Mouse (Mus musculus) limb, embryonic 13.5 days (tissue): ENCODE measurements at regions not wholly inside any gene's neighbourhood (a gene's known extent, or its start where the extent isn't known, plus 50 kb on each side); places are given as distances from the start of the nearest gene placed in this dataset.

ENCODE experiments used
- ATAC-seq: fragments of 200-750 bp; cut with Nextera tagmentation; 2 replicates; pipeline ENCODE4 v1.8.0; 2017; ENCODE audit warnings: low read depth, moderate number of reproducible peaks, moderate TSS enrichment; ENCODE audit not compliant: low FRiP score
- H3K27ac ChIP-seq: fragments of 300-500 bp; sonication (generic); 2 replicates; pipeline ENCODE4 v1.5.1; 2015; ENCODE audit warnings: inconsistent platforms, mild to moderate bottlenecking, moderate library complexity
- H3K27me3 ChIP-seq: fragments of 300-500 bp; sonication (generic); 2 replicates; pipeline ENCODE4 v1.6.1; 2015; ENCODE audit warnings: mild to moderate bottlenecking, inconsistent platforms
- H3K36me3 ChIP-seq: fragments of 300-500 bp; sonication (generic); 2 replicates; pipeline ENCODE4 v1.6.1; 2015; ENCODE audit warnings: inconsistent platforms, mild to moderate bottlenecking, moderate library complexity
- H3K4me1 ChIP-seq: fragments of 300-500 bp; sonication (generic); 2 replicates; pipeline ENCODE4 v1.6.1; 2015; ENCODE audit warnings: inconsistent platforms
- H3K4me2 ChIP-seq: fragments of 300-500 bp; sonication (generic); replicated peaks from 2 replicates; pipeline ENCODE4 v1.6.1; 2015; ENCODE audit warnings: inconsistent platforms, mild to moderate bottlenecking, moderate library complexity
- H3K4me3 ChIP-seq: fragments of 300-500 bp; sonication (generic); 2 replicates; pipeline ENCODE4 v1.5.1; 2015; ENCODE audit warnings: moderate library complexity, mild to moderate bottlenecking, inconsistent platforms
- H3K9ac ChIP-seq: fragments of 300-500 bp; sonication (generic); 2 replicates; pipeline ENCODE4 v1.6.1; 2015; ENCODE audit warnings: mild to moderate bottlenecking, inconsistent platforms
- H3K9me3 ChIP-seq: fragments of 300-500 bp; sonication (generic); 2 replicates; pipeline ENCODE4 v1.6.1; 2016; ENCODE audit warnings: inconsistent platforms
- WGBS: fragments of 180-500 bp; shearing (Covaris S2); methylation state at CpG from one replicate; pipeline ENCODE4 v1.1.7; 2015; 5-methylcytosine and 5-hydroxymethylcytosine counted together

DNA sequence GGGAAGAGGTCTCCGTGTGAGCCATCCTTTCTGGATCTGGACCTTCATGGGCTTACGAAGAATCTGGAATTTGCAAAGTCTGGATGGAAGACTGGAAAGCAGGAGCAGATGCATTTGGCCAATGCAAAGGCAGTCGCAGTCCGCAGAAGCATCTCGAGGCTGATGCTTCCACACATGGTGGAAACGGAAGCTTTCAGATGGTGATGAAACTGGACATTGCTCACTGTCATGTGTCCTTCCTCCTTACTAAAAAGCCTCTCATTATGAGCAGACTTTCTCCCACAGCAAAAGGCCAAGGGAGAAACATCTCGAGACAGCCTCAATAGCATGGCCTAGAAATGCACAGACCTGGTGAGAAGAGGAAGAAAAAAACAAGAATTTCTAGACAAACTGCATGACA, 94.5 kb downstream of the Mtx3 start:
- no peak overlapping the region for H3K4me2 ChIP-seq
- no peaks in the 10 kb centered on the region for H3K4me1 ChIP-seq
- H3K9ac ChIP-seq: no peak overlapping the region
- 92% methylated on average over 7 of the region's 7 CpGs for WGBS
- no peak overlapping the region for H3K27ac ChIP-seq
- no peaks in the 10 kb centered on the region for H3K36me3 ChIP-seq
- no peak overlapping the region for H3K4me3 ChIP-seq
- no peaks in the 10 kb centered on the region for H3K27me3 ChIP-seq
- ATAC-seq: no peak
- H3K9me3 ChIP-seq: no peaks in the 10 kb centered on the region

DNA sequence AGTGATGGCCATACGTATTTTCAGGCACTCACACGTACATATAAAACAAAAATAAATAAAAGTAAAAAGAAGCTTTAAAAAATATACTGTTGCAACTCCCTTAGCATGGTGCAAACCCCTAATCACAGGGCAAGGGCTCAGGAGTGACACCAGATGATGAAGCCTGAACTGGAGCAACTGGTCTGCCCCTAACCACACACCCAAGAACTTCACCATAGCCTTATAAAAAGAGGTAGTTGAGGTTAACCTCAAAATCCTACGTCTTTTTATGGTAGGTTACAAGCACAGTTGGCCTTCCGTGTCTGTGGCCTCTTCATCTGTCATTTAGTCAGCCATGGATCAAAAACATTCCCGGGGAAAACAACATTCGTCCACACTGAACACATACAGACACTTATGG, 96.0 kb downstream of the Mtx3 start:
- H3K27me3 ChIP-seq: no peaks in the 10 kb centered on the region
- 83% methylated on average over 6 of the region's 6 CpGs for WGBS
- ATAC-seq: no peak

GRCm38 (mm10) chr13:92948560-92948959, 104.0 kb downstream of the Mtx3 start:
- Histone ChIP-seq H3K4me3 (no peak overlapping the region), H3K27me3 (no peaks in the 10 kb centered on the region), H3K9me3 (no peaks in the 10 kb centered on the region), H3K36me3 (no peaks in the 10 kb centered on the region), H3K9ac (no peak overlapping the region), H3K27ac (no peak overlapping the region), H3K4me1 (no peaks in the 10 kb centered on the region), H3K4me2 (no peak overlapping the region)
- WGBS: 65% methylated on average over 2 of the region's 2 CpGs
- ATAC-seq: no peak

More for the DNA sequence above, 96.0 kb downstream of the Mtx3 start:
- Histone ChIP-seq H3K9ac (no peak overlapping the region), H3K4me2 (no peak overlapping the region), H3K9me3 (no peaks in the 10 kb centered on the region), H3K36me3 (no peaks in the 10 kb centered on the region), H3K4me3 (no peak overlapping the region), H3K4me1 (no peaks in the 10 kb centered on the region), H3K27ac (no peak overlapping the region)

- no peak overlapping the region for H3K4me2 ChIP-seq
- H3K4me3 ChIP-seq: no peak overlapping the region
- ATAC-seq: no peak
- H3K27me3 ChIP-seq: no peaks in the 10 kb centered on the region
- WGBS: 66% methylated on average over 4 of the region's 4 CpGs
- no peak overlapping the region for H3K27ac ChIP-seq
- no peaks in the 10 kb centered on the region for H3K9me3 ChIP-seq
- no peaks in the 10 kb centered on the region for H3K36me3 ChIP-seq
- no peak overlapping the region for H3K9ac ChIP-seq
- no peaks in the 10 kb centered on the region for H3K4me1 ChIP-seq
Observed at GRCm38 (mm10) chr13:92960031-92960430, 115.5 kb downstream of the Mtx3 start.

- Histone ChIP-seq H3K4me3 (no peak overlapping the region), H3K27ac (no peak overlapping the region), H3K4me2 (no peak overlapping the region), H3K27me3 (no peaks in the 10 kb centered on the region), H3K9ac (no peak overlapping the region), H3K4me1 (peaks cover 6% of the 10 kb centered on the region; the same call in 1 of the 2 replicates), H3K36me3 (no peaks in the 10 kb centered on the region), H3K9me3 (no peaks in the 10 kb centered on the region)
- 87% methylated on average over 5 of the region's 5 CpGs for WGBS
- no peak for ATAC-seq
Observed at GRCm38 (mm10) chr13:92962625-92963024, 118.1 kb downstream of the Mtx3 start.

- Histone ChIP-seq H3K9ac (no peak overlapping the region), H3K4me3 (no peak overlapping the region), H3K4me2 (no peak overlapping the region), H3K27ac (no peak overlapping the region), H3K9me3 (no peaks in the 10 kb centered on the region), H3K36me3 (no peaks in the 10 kb centered on the region), H3K27me3 (no peaks in the 10 kb centered on the region), H3K4me1 (peaks cover 6% of the 10 kb centered on the region; the same call in 1 of the 2 replicates)
- no peak for ATAC-seq
- WGBS: 76% methylated on average over 2 of the region's 2 CpGs
Observed at GRCm38 (mm10) chr13:92963351-92963895, 118.9 kb downstream of the Mtx3 start.

GRCm38 (mm10) chr13:92964213-92964743, 119.7 kb downstream of the Mtx3 start:
- no peak for ATAC-seq
- no peaks in the 10 kb centered on the region for H3K27me3 ChIP-seq
- no peak overlapping the region for H3K4me2 ChIP-seq
- H3K9ac ChIP-seq: no peak overlapping the region
- no peaks in the 10 kb centered on the region for H3K9me3 ChIP-seq
- H3K27ac ChIP-seq: no peak overlapping the region
- WGBS: 85% methylated on average over 5 of the region's 5 CpGs
- H3K4me3 ChIP-seq: no peak overlapping the region
- H3K4me1 ChIP-seq: peaks cover 6% of the 10 kb centered on the region; the same call in 1 of the 2 replicates
- no peaks in the 10 kb centered on the region for H3K36me3 ChIP-seq

DNA sequence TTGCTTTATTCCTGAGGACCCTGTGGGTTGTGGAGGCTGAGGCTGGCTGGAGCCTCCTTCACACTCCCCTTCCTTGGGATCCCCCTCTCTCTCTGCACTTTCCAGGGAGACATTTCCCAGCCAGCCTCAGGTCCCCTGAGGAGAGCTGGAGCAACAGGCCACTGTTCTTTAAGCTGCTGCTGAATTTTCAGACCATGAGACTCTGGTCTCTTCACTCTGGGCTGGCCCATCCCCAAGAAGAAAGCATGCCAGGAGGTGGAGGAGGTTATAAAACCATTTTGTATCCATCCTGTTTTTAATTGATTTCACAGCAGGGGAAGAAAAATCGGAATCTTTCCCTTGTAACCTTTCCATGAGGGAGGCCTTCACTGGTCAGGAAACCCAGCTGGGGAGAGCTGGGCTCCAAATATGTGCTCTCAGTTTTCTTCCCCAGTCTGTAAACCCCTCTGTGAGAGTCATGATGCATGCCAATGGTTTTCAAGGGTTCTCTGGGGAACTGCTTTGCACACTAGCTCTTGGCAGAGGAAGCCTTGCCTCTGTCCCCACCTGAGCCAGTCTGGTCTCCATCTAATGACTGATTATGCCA, 122.6 kb downstream of the Mtx3 start:
- H3K27ac ChIP-seq: no peak overlapping the region
- no peak overlapping the region for H3K4me3 ChIP-seq
- H3K9ac ChIP-seq: no peak overlapping the region
- 0 out of 2 replicates have a peak, but pooled peaks have one; percentile 64 for ATAC-seq
- no peak overlapping the region for H3K4me2 ChIP-seq
- no peaks in the 10 kb centered on the region for H3K9me3 ChIP-seq
- H3K4me1 ChIP-seq: peaks cover 6% of the 10 kb centered on the region; the same call in 1 of the 2 replicates
- no peaks in the 10 kb centered on the region for H3K27me3 ChIP-seq
- H3K36me3 ChIP-seq: no peaks in the 10 kb centered on the region
- 38% methylated on average over 1 of the region's 1 CpGs for WGBS

DNA sequence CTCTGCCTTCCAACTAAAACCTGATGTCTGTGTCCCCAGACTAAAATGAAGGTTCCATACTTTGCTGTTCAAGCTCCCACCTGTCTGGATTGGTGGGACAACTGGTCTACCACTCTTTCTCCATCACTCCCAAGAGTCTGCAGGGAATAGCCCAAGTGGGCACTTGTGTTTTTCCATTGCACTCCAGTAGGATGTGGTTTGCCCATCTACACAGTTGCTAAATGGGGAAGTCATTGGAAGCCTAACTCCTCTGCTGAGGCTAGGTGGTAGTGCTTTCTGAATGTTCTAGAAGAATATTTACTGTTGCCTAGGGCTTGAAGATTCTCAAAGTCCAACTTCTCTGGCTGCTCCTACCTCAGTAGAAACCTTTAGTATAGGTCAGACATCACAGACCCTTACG, 125.0 kb downstream of the Mtx3 start:
- no peak for ATAC-seq
- WGBS: 87% methylated on average over 1 of the region's 1 CpGs
- Histone ChIP-seq H3K9me3 (no peaks in the 10 kb centered on the region), H3K27me3 (no peaks in the 10 kb centered on the region), H3K4me2 (no peak overlapping the region), H3K4me3 (no peak overlapping the region), H3K27ac (no peak overlapping the region), H3K9ac (no peak overlapping the region), H3K4me1 (peaks cover 6% of the 10 kb centered on the region; the same call in 1 of the 2 replicates), H3K36me3 (no peaks in the 10 kb centered on the region)

DNA sequence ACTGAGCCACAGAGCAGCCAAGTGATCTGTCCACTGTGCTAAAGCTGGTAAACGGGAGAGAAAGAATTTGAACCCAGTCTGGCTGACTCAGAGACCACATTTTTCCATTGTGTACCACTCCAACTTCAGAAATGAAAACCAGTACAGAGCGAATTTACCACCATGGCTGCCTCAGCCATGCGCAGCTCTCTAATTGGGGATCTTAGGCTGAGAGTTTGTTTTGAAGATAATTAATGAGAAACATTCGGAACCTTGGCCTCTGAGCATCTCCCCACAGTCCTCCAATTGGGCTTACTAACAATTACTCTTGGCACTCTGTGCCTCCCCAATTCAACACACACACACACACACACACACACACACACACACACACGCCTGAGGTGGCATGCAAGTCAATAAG, 128.3 kb downstream of the Mtx3 start:
- H3K27me3 ChIP-seq: no peaks in the 10 kb centered on the region
- no peak overlapping the region for H3K4me2 ChIP-seq
- no peak overlapping the region for H3K4me3 ChIP-seq
- H3K9me3 ChIP-seq: no peaks in the 10 kb centered on the region
- H3K4me1 ChIP-seq: no peaks in the 10 kb centered on the region
- ATAC-seq: no peak
- no peak overlapping the region for H3K9ac ChIP-seq
- 70% methylated on average over 5 of the region's 5 CpGs for WGBS
- no peak overlapping the region for H3K27ac ChIP-seq
- H3K36me3 ChIP-seq: no peaks in the 10 kb centered on the region

DNA sequence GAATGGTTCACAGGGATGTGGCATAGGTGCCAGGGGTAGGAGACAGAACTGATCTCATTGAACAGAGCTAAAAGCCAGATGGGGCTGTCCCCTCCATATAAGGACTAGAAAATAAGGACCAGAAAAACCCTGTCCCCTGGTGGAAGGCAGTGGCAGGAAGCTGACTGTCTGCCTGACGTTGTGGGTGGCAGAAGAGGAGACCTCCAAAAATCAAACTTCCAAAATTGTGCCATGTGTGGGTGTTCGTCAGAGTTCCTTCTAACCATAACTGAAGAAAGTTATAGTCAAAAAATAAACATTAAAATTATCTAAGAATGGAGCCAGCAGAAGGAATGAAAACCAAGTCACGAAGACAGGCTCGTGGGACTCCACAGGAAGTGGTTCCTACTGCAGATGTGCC, 129.2 kb downstream of the Mtx3 start:
- no peaks in the 10 kb centered on the region for H3K36me3 ChIP-seq
- H3K9me3 ChIP-seq: no peaks in the 10 kb centered on the region
- H3K4me2 ChIP-seq: no peak overlapping the region
- no peak overlapping the region for H3K4me3 ChIP-seq
- no peaks in the 10 kb centered on the region for H3K27me3 ChIP-seq
- H3K9ac ChIP-seq: no peak overlapping the region
- H3K27ac ChIP-seq: no peak overlapping the region
- ATAC-seq: no peak
- WGBS: 74% methylated on average over 4 of the region's 4 CpGs
- H3K4me1 ChIP-seq: no peaks in the 10 kb centered on the region

DNA sequence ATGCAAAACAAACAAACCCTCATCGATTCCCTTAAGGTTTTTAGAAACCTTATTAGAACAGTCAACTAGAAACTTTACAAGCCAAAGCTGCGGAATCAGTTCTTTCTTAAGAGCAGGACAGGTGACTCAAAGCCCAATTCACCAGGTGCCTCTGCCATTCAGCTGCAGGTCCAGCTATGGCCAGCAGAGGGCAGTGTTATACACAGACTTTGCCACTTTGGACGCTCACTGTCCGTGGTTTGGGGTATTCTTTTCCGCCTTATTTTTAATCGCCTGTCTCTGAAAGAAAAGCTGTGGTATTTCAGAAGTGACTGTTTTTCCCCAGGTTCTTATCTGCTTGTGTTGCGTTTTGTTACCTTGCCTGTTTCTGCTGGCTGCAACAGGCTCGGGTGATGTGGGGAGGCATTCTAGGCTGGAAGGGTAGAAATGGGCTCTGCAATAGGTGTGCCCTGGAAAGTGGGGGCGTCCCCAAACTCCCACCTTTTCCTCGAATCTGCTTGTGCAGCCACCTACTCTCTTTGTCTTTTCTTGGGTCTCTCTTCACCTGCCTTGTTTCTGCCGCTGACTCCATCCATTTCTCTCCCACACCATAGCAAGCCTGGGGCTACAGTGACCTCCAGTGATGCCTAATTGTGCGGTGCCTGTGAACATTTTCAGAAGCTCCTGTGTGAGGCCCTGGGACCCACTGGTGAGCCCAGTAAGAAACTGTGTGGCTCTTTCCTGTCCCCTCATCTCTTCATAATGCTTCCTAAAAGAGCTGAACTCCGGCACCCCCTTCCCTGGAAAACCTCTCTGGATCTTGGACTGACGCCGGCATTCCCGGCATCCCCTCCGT, 142.4 kb downstream of the Mtx3 start:
- H3K4me2 ChIP-seq: peak overlapping the region; percentile 61
- no peaks in the 10 kb centered on the region; the same call in 1 of the 2 replicates for H3K27me3 ChIP-seq
- no peak overlapping the region for H3K9ac ChIP-seq
- no peak for ATAC-seq
- no peaks in the 10 kb centered on the region for H3K9me3 ChIP-seq
- 46% methylated on average over 17 of the region's 17 CpGs for WGBS
- no peaks in the 10 kb centered on the region for H3K4me1 ChIP-seq
- peak overlapping the region; percentile 30 for H3K4me3 ChIP-seq
- H3K27ac ChIP-seq: no peak overlapping the region
- H3K36me3 ChIP-seq: no peaks in the 10 kb centered on the region
